Mouse (Mus musculus) layer of hippocampus, adult 2 months (tissue): ENCODE data around the gene Aip. TPM values are rescaled to one million over a fixed set of nuclear protein-coding genes. Genes with fewer than 3 reads are reported as not detected.
A peak's percentile ranks its signal among the peaks of the same experiment; 100 is the strongest.

Experiments
- DNase-seq, 2 experiments: peaks; one replicate each; pipeline ENCODE4 v3.0.0; 2022; ENCODE audit warnings: low spot score in 2 of 2
- H3K27ac ChIP-seq: fragments of 200-600 bp; 2 replicates; pipeline ENCODE4 v1.8.1; 2022
- H3K4me3 ChIP-seq: fragments of 200-600 bp; 2 replicates; pipeline ENCODE4 v1.8.1; 2022; ENCODE audit warnings: mild to moderate bottlenecking
- CTCF ChIP-seq: fragments of 200-600 bp; conservative IDR thresholded peaks from 2 replicates; pipeline ENCODE4 v1.8.1; 2022; ENCODE audit warnings: antibody characterized with exemption, mild to moderate bottlenecking, moderate library complexity
- total RNA-seq, 2 experiments: library from RNA; stranded (reverse); gene quantifications; 2 replicates each; pipeline ENCODE4 v1.2.3; 2021

Aip gene
- total RNA-seq, 2 experiments from 2014 or later = 111 to 123 TPM

GRCm38 (mm10) chr19:4113186-4113805, 12.4 kb downstream of the Aip start:
- peak; percentile 81 to 88 for DNase-seq
- no peak overlapping the region for H3K4me3 ChIP-seq
- no peak for TF ChIP-seq CTCF
- peak overlapping the region; percentile 79 for H3K27ac ChIP-seq

GRCm38 (mm10) chr19:4112063-4112960, 13.3 kb downstream of the Aip start:
- Histone ChIP-seq H3K27ac (peak overlapping the region; percentile 79; the same call in 1 of the 2 replicates), H3K4me3 (no peak overlapping the region)
- no peak for DNase-seq
- no peak for TF ChIP-seq CTCF

DNA sequence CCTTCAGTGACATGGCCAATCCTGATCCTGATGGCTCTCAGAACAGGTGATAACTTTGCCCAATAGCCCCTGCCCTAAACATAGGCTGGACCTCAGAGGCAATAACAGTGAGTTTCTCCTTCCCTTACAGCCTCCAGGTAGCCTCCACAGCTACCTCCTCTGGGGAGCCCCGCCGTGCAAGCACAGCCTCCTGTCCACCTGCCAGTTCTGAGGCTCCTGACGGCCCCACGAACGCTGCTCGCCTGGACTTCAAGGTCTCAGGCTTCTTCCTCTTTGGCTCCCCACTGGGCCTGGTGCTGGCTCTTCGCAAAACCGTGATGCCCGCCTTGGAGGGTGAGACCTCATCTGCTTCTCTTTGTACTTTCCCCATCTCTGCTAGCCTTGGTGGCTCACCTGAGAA, 17.1 kb downstream of the Aip start:
- no peak overlapping the region for H3K4me3 ChIP-seq
- H3K27ac ChIP-seq = no peak overlapping the region
- DNase-seq = no peak
- TF ChIP-seq CTCF = no peak

DNA sequence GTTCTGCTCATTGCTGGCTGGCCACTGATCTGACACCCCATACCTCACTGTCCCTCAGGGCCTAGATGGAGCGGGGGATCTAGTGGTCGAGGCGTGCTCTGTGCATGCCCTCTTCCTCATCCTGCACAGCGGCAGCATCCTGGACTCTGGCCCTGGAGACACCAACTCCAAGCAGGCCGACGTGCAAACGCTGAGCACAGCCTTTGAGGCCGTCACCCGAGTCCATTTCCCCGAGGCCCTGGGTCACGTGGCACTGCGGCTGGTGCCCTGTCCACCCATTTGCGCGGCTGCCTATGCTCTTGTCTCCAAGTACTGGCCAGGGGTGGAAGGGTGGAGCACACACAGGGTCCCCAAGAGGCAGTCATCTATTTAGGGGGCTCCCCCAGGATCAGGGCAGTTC, 19.0 kb downstream of the Aip start:
- TF ChIP-seq CTCF = no peak
- no peak overlapping the region for H3K4me3 ChIP-seq
- no peak overlapping the region for H3K27ac ChIP-seq
- DNase-seq = no peak

- no peak overlapping the region for H3K4me3 ChIP-seq
- DNase-seq = no peak
- no peak for TF ChIP-seq CTCF
- no peak overlapping the region for H3K27ac ChIP-seq
Observed at GRCm38 (mm10) chr19:4104675-4105194, 20.9 kb downstream of the Aip start.

- no peak for DNase-seq
- H3K4me3 ChIP-seq = no peak overlapping the region
- no peak overlapping the region for H3K27ac ChIP-seq
- TF ChIP-seq CTCF = no peak
Observed at GRCm38 (mm10) chr19:4103792-4104191, 21.9 kb downstream of the Aip start.

DNA sequence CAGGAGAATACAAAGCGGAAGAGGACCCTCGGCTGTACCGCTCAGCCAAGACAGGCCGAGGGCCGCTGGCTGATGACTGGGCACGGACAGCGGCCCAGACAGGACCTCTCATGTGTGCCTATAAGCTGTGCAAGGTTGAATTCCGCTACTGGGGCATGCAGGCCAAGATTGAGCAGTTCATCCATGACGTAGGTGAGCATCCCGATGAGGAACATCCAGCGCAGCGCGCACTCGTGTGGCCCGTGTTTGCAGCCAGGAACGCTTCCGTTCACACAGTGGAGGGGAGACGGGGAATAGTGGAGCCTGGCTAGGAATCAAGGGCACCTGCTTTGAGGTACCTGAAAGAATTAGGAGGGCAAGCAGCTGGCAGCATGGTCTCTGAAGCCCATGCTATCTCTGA, 22.4 kb downstream of the Aip start:
- no peak for DNase-seq
- H3K4me3 ChIP-seq = no peak overlapping the region

DNA sequence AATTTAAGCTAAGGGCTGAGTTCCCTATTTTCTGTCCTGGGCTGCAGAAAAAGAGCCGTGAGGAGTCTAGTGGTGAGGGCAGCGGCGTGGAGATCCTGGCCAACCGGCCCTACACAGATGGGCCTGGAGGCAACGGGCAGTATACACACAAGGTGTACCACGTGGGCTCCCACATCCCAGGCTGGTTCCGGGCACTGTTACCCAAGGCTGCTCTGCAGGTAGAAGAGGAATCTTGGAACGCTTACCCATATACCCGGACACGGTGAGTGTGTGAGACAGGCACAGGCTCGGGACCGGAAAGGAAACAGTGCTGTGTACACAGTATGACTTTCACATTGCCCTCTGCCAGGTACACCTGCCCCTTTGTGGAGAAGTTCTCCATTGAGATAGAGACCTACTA, 23.0 kb downstream of the Aip start:
- no peak overlapping the region for H3K4me3 ChIP-seq
- no peak for TF ChIP-seq CTCF
- DNase-seq = no peak
- no peak overlapping the region for H3K27ac ChIP-seq

More for the DNA sequence above, 22.4 kb downstream of the Aip start:
- TF ChIP-seq CTCF = no peak
- no peak overlapping the region for H3K27ac ChIP-seq

GRCm38 (mm10) chr19:4102049-4102448, 23.6 kb downstream of the Aip start:
- H3K27ac ChIP-seq = no peak overlapping the region
- H3K4me3 ChIP-seq = no peak overlapping the region
- TF ChIP-seq CTCF = no peak
- no peak for DNase-seq

DNA sequence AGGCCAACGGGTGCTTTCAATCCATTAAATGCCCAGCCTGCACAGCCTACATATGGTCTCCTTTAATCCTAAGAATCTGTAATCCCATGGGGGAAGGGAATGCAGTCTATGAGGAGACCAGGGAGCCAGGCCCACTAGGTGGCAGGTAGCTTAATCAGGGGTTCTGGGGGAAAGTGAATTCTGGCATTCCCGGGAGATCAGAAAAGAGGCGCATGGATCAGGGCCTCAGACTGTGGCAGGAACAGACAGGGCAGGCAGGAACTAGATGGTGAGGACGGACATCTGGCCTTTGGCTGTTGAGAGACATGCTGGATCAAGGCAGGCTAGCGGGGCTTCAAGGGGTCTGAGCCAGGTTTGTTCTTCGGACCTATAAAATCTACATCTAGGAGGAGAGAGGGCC, 24.2 kb downstream of the Aip start:
- Histone ChIP-seq H3K27ac (peak overlapping the region; percentile 82), H3K4me3 (peak overlapping the region; percentile 61)
- DNase-seq = no peak

GRCm38 (mm10) chr19:4100718-4101261, 24.9 kb downstream of the Aip start:
- DNase-seq = peak in 1 of 2 experiments; percentile 62
- no peak for TF ChIP-seq CTCF
- peak overlapping the region; percentile 61 for H3K4me3 ChIP-seq
- H3K27ac ChIP-seq = peak overlapping the region; percentile 82

More for the DNA sequence above, 24.2 kb downstream of the Aip start:
- TF ChIP-seq CTCF = peak; percentile 42

GRCm38 (mm10) chr19:4099837-4100717, 25.6 kb downstream of the Aip start, which contains the start of gene Pitpnm1:
TSS of gene Pitpnm1 (plus strand) at chr19:4099998.
- Histone ChIP-seq H3K4me3 (peak within 1 kb of the TSS; percentile 61), H3K27ac (peak within 1 kb of the TSS; percentile 82)
- DNase-seq = peak in 1 of 2 experiments; percentile 58
- no peak for TF ChIP-seq CTCF
